Mouse (Mus musculus): ENCODE results near the gene Spem2. TPM values are rescaled to one million over a fixed set of nuclear protein-coding genes. Genes with fewer than 3 reads are reported as not detected.
A peak's percentile ranks its signal among the peaks of the same experiment; 100 is the strongest.

Gene Spem2
- polyA plus RNA-seq, 2 experiments = not detected

- 59% methylated on average over 2 of the region's 2 CpGs for WGBS (ENCODE audit: insufficient replicate concordance)
- H3K9me3 ChIP-seq (ENCODE audit: control insufficient read depth, low read length) = no peaks in the 10 kb centered on the region
- no peaks in the 10 kb centered on the region for H3K27me3 ChIP-seq (ENCODE audit: control insufficient read depth, insufficient read depth, low read length)
Measured at GRCm38 (mm10) chr11:69823456-69823855, 5.2 kb upstream of the Spem2 start.

GRCm38 (mm10) chr11:69822080-69822479 lies 3.8 kb upstream of the Spem2 start, which contains the start of gene Spem1:
Spem1 (minus strand) TSS chr11:69822180.
- Histone ChIP-seq H3K9ac (replicated peaks) (no peak within 1 kb of the TSS), H3K9me3 (ENCODE audit: control insufficient read depth, low read length) (no peaks in the 10 kb centered on the region), H3K4me3 (ENCODE audit: insufficient read depth in 1 of 2, low read depth in 2 of 2, low read length in 2 of 2) (no peak within 1 kb of the TSS), H3K36me3 (replicated peaks; ENCODE audit: control insufficient read depth, insufficient read depth, low read depth) (no peaks in the 10 kb centered on the region), H3K27me3 (ENCODE audit: control insufficient read depth, insufficient read depth, low read length) (no peaks in the 10 kb centered on the region), H3K4me2 (ENCODE audit: low read depth) (no peak within 1 kb of the TSS), H3K27ac (no peak within 1 kb of the TSS), H3K4me1 (replicated peaks; ENCODE audit: control insufficient read depth in 2 of 2, insufficient read depth in 2 of 2, low read length in 1 of 2) (no peaks in the 10 kb centered on the region)
- DNase-seq (ENCODE audit: low read depth in 3 of 3, low spot score in 3 of 3) = no peak
- ATAC-seq (ENCODE audit: insufficient read depth) = no peak
- TF ChIP-seq CTCF (IDR thresholded peaks at IDR 0.05; ENCODE audit: low read depth) (no peak), EP300 (IDR thresholded peaks at IDR 0.05; ENCODE audit: low read depth) (no peak)
- 66% methylated on average over 3 of the region's 3 CpGs for WGBS (ENCODE audit: insufficient replicate concordance)

More at GRCm38 (mm10) chr11:69823456-69823855, 5.2 kb upstream of the Spem2 start:
- ATAC-seq (ENCODE audit: insufficient read depth) (no peak), DNase-seq (ENCODE audit: low read depth in 3 of 3, low spot score in 3 of 3) (no peak)
- no peak overlapping the region for H3K4me2 ChIP-seq (ENCODE audit: low read depth)
- H3K27ac ChIP-seq = no peak overlapping the region
- no peak overlapping the region for H3K4me3 ChIP-seq (ENCODE audit: insufficient read depth in 1 of 2, low read depth in 2 of 2, low read length in 2 of 2)
- no peak for TF ChIP-seq EP300 (IDR thresholded peaks at IDR 0.05; ENCODE audit: low read depth)
- H3K4me1 ChIP-seq (replicated peaks; ENCODE audit: control insufficient read depth in 2 of 2, insufficient read depth in 2 of 2, low read length in 1 of 2) = no peaks in the 10 kb centered on the region
- H3K9ac ChIP-seq (replicated peaks) = no peak overlapping the region
- no peaks in the 10 kb centered on the region for H3K36me3 ChIP-seq (replicated peaks; ENCODE audit: control insufficient read depth, insufficient read depth, low read depth)

DNA sequence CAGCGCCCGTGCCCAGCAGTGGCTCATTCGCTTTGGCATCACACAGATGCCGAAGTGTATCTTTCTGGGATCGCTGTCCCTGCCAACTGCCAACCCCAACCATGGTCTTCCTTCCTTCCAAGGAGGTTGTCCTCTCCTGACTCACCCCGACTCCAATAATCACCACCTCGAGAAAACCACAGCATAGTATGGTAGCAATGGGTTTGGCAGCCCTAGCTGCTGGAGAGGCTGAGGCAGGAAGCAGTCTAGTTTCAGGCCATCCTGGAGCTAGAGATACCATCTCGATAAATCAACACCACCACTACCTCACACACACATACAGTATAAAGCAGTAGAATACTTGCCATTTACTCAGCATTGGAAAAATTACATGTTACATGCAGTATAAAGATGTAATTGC lies 606 bp upstream of the Spem2 start:
- Histone ChIP-seq H3K9me3 (ENCODE audit: control insufficient read depth, low read length) (no peaks in the 10 kb centered on the region), H3K4me1 (replicated peaks; ENCODE audit: control insufficient read depth in 2 of 2, insufficient read depth in 2 of 2, low read length in 1 of 2) (no peaks in the 10 kb centered on the region), H3K4me2 (ENCODE audit: low read depth) (no peak overlapping the region), H3K27me3 (ENCODE audit: control insufficient read depth, insufficient read depth, low read length) (no peaks in the 10 kb centered on the region), H3K9ac (replicated peaks) (no peak overlapping the region), H3K36me3 (replicated peaks; ENCODE audit: control insufficient read depth, insufficient read depth, low read depth) (no peaks in the 10 kb centered on the region), H3K4me3 (ENCODE audit: insufficient read depth in 1 of 2, low read depth in 2 of 2, low read length in 2 of 2) (no peak overlapping the region), H3K27ac (no peak overlapping the region)
- DNase-seq (ENCODE audit: low read depth in 3 of 3, low spot score in 3 of 3) = no peak
- no peak for ATAC-seq (ENCODE audit: insufficient read depth)
- TF ChIP-seq EP300 (IDR thresholded peaks at IDR 0.05; ENCODE audit: low read depth) = no peak
- TF ChIP-seq CTCF (IDR thresholded peaks at IDR 0.05; ENCODE audit: low read depth) = no peak
- WGBS (ENCODE audit: insufficient replicate concordance) = 60% methylated on average over 8 of the region's 8 CpGs

- DNase-seq (ENCODE audit: low read depth in 3 of 3, low spot score in 3 of 3) (no peak), ATAC-seq (ENCODE audit: insufficient read depth) (no peak)
- Histone ChIP-seq H3K9ac (replicated peaks) (no peak overlapping the region), H3K4me3 (ENCODE audit: insufficient read depth in 1 of 2, low read depth in 2 of 2, low read length in 2 of 2) (no peak overlapping the region), H3K27ac (no peak overlapping the region), H3K4me2 (ENCODE audit: low read depth) (no peak overlapping the region), H3K27me3 (ENCODE audit: control insufficient read depth, insufficient read depth, low read length) (no peaks in the 10 kb centered on the region), H3K9me3 (ENCODE audit: control insufficient read depth, low read length) (no peaks in the 10 kb centered on the region), H3K36me3 (replicated peaks; ENCODE audit: control insufficient read depth, insufficient read depth, low read depth) (no peaks in the 10 kb centered on the region), H3K4me1 (replicated peaks; ENCODE audit: control insufficient read depth in 2 of 2, insufficient read depth in 2 of 2, low read length in 1 of 2) (no peaks in the 10 kb centered on the region)
- 75% methylated on average over 12 of the region's 12 CpGs for WGBS (ENCODE audit: insufficient replicate concordance)
- TF ChIP-seq EP300 (IDR thresholded peaks at IDR 0.05; ENCODE audit: low read depth) (no peak), CTCF (IDR thresholded peaks at IDR 0.05; ENCODE audit: low read depth) (no peak)
Measured at GRCm38 (mm10) chr11:69816520-69816919, 1.7 kb downstream of the Spem2 start.

- TF ChIP-seq CTCF (IDR thresholded peaks at IDR 0.05; ENCODE audit: low read depth) (peak; percentile 39), EP300 (IDR thresholded peaks at IDR 0.05; ENCODE audit: low read depth) (no peak)
- DNase-seq (ENCODE audit: low read depth in 3 of 3, low spot score in 3 of 3) (no peak), ATAC-seq (ENCODE audit: insufficient read depth) (no peak)
- Histone ChIP-seq H3K4me2 (ENCODE audit: low read depth) (no peak within 1 kb of the TSS), H3K27me3 (ENCODE audit: control insufficient read depth, insufficient read depth, low read length) (no peaks in the 10 kb centered on the region; the same call in 1 of the 2 replicates), H3K4me3 (ENCODE audit: insufficient read depth in 1 of 2, low read depth in 2 of 2, low read length in 2 of 2) (no peak within 1 kb of the TSS), H3K9ac (replicated peaks) (no peak within 1 kb of the TSS), H3K27ac (no peak within 1 kb of the TSS), H3K9me3 (ENCODE audit: control insufficient read depth, low read length) (no peaks in the 10 kb centered on the region; the same call in 1 of the 2 replicates), H3K4me1 (replicated peaks; ENCODE audit: control insufficient read depth in 2 of 2, insufficient read depth in 2 of 2, low read length in 1 of 2) (no peaks in the 10 kb centered on the region), H3K36me3 (replicated peaks; ENCODE audit: control insufficient read depth, insufficient read depth, low read depth) (no peaks in the 10 kb centered on the region)
- 51% methylated on average over 10 of the region's 10 CpGs for WGBS (ENCODE audit: insufficient replicate concordance)
Measured at GRCm38 (mm10) chr11:69815155-69815554, 3.1 kb downstream of the Spem2 start, which contains the start of gene Gm39566. Gm39566 (minus strand) TSS chr11:69815298.
